Mouse (Mus musculus) kidney, adult 2 months (tissue): ENCODE measurements around the gene Clmp.

ENCODE experiments used
- CTCF ChIP-seq: fragments of 200-500 bp; conservative IDR thresholded peaks from 2 replicates; pipeline ENCODE4 v1.5.1; 2011; ENCODE audit warnings: low read depth, mild to moderate bottlenecking, control low read depth, low read length, moderate library complexity, mixed read lengths; ENCODE audit not compliant: insufficient read depth, insufficient read length
- POLR2A ChIP-seq: fragments of 200-500 bp; IDR thresholded peaks from one replicate; pipeline ENCODE4 v1.6.1; 2011; ENCODE audit warnings: low read depth, low read length, control low read depth

- TF ChIP-seq POLR2A (no peak), CTCF (no peak)
These were observed 18.9 kb downstream of the Clmp start for GRCm38 (mm10) chr9:40704364-40705276.
